Mouse (Mus musculus) kidney, postnatal 0 days (tissue): ENCODE results near the gene Ccdc181. TPM values are rescaled to one million over a fixed set of nuclear protein-coding genes. Genes with fewer than 3 reads are reported as not detected.

Source experiments
- ATAC-seq: fragments of 200-750 bp; cut with Nextera tagmentation; replicated peaks from 2 replicates; pipeline ENCODE4 v1.8.0; 2017; ENCODE audit warnings: low read depth, moderate number of reproducible peaks, moderate TSS enrichment, moderate library complexity; ENCODE audit not compliant: low FRiP score
- DNase-seq: peaks from one replicate; pipeline ENCODE4 v3.0.0-alpha.2; 2016; ENCODE audit warnings: low spot score
- H3K27ac ChIP-seq: fragments of 300-500 bp; sonication (generic); 2 replicates; pipeline ENCODE4 v1.5.1; 2014; ENCODE audit warnings: mild to moderate bottlenecking
- H3K27me3 ChIP-seq: fragments of 300-500 bp; sonication (generic); 2 replicates; pipeline ENCODE4 v1.6.1; 2014; ENCODE audit warnings: low read length, mixed read lengths; ENCODE audit not compliant: insufficient read depth
- H3K36me3 ChIP-seq: fragments of 300-500 bp; sonication (generic); 2 replicates; pipeline ENCODE4 v1.6.1; 2014; ENCODE audit warnings: low read length, mixed read lengths; ENCODE audit not compliant: insufficient read depth
- H3K4me1 ChIP-seq: fragments of 300-500 bp; sonication (generic); replicated peaks from 2 replicates; pipeline ENCODE4 v1.6.1; 2014; ENCODE audit warnings: antibody characterized with exemption, low read length, mixed read lengths; ENCODE audit not compliant: insufficient read depth
- H3K4me2 ChIP-seq: fragments of 300-500 bp; sonication (generic); 2 replicates; pipeline ENCODE4 v1.6.1; 2014; ENCODE audit warnings: mild to moderate bottlenecking, low read length, moderate library complexity, mixed read lengths
- H3K4me3 ChIP-seq: fragments of 300-500 bp; sonication (generic); replicated peaks from 2 replicates; pipeline ENCODE4 v1.5.1; 2014; ENCODE audit warnings: low read depth, low read length
- H3K9ac ChIP-seq: fragments of 300-500 bp; sonication (generic); 2 replicates; pipeline ENCODE4 v1.6.1; 2014; ENCODE audit warnings: low read depth, low read length
- H3K9me3 ChIP-seq: fragments of 300-500 bp; sonication (generic); replicated peaks from 2 replicates; pipeline ENCODE4 v1.6.1; 2016; ENCODE audit warnings: low read length, inconsistent platforms, mixed read lengths
- CTCF ChIP-seq: IDR thresholded peaks from 2 replicates; pipeline ENCODE4 v1.5.1; 2016; ENCODE audit warnings: antibody characterized with exemption, low read depth, mild to moderate bottlenecking, moderate library complexity
- WGBS: fragments of 180-500 bp; shearing (Covaris S2); extraction: QIAGEN DNeasy Blood & Tissue Kit; methylation state at CpG from one replicate; pipeline ENCODE4 v1.1.7; 2014; 5-methylcytosine and 5-hydroxymethylcytosine counted together
- polyA plus RNA-seq: library from polyadenylated mRNA; unstranded; fragments of >200 nt; fragmentation: Nextera tagmentation; extraction: Ambion mirVana; gene quantifications from 2 replicates; pipeline ENCODE4 v1.2.1, GENCODE M21; 2015

Gene Ccdc181
- polyA plus RNA-seq, 1 experiment from 2014 or later: 15.7 TPM

- 91% methylated on average over 1 of the region's 1 CpGs for WGBS
- H3K27ac ChIP-seq: no peak overlapping the region
- ATAC-seq (no peak), DNase-seq (no peak)
- no peak overlapping the region for H3K4me2 ChIP-seq
- H3K9ac ChIP-seq: no peak overlapping the region
- H3K4me3 ChIP-seq: no peak overlapping the region
- H3K4me1 ChIP-seq: 0 out of 2 replicates have a peak, but pooled peaks cover 6% of the 10 kb centered on the region
- no peaks in the 10 kb centered on the region for H3K36me3 ChIP-seq
- no peak for TF ChIP-seq CTCF
- H3K27me3 ChIP-seq: no peaks in the 10 kb centered on the region
- H3K9me3 ChIP-seq: no peaks in the 10 kb centered on the region
Observed at GRCm38 (mm10) chr1:164251438-164251837, 23.9 kb upstream of the Ccdc181 start.

DNA sequence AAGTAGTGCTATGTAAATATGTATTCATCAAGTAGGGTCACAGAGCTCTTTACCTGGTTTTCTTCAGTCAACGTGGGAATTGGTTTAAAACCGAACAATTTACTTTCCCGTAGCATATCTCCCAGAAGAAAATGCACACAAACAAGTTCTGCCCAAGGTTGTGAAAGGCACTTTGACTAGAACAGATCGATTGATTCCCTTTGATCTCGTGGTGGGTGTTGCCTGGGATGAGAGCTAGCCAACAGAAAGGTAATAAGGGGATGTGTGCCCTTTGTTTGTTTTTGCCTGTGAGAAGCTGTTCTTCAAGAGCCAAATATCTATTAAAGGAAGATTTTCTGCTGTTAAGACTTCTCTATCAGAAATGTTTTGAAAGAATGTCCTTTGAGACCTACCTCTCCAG, 22.8 kb upstream of the Ccdc181 start:
- TF ChIP-seq CTCF: no peak
- DNase-seq (no peak), ATAC-seq (no peak)
- no peaks in the 10 kb centered on the region for H3K27me3 ChIP-seq
- H3K9me3 ChIP-seq: no peaks in the 10 kb centered on the region
- peaks cover 7% of the 10 kb centered on the region; the same call in 1 of the 2 replicates for H3K36me3 ChIP-seq
- 59% methylated on average over 5 of the region's 5 CpGs for WGBS
- H3K4me2 ChIP-seq: no peak overlapping the region
- 0 out of 2 replicates have a peak, but pooled peaks cover 6% of the 10 kb centered on the region for H3K4me1 ChIP-seq
- H3K9ac ChIP-seq: no peak overlapping the region
- H3K27ac ChIP-seq: no peak overlapping the region
- no peak overlapping the region for H3K4me3 ChIP-seq

DNA sequence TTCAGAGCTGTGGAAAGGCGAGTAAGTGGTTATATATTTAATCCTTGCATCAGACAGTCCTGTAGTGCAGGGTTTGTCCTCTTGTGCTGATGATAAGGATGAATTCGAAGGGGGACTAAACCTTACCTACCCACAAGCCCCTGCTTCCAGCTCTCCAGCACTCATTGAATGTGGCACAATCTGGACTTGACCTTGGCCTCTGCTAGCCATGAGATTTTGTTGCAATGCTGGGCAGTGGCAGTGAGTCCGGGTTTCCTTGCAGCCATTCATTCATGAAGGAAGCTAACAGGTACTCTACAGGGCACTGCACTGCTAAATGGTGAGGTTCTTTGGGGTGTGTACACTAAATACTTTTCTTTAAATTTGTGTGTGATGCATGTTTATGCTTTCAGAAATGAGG, 20.5 kb upstream of the Ccdc181 start:
- Histone ChIP-seq H3K4me1 (no peaks in the 10 kb centered on the region), H3K27me3 (no peaks in the 10 kb centered on the region), H3K9ac (no peak overlapping the region), H3K36me3 (peaks cover 7% of the 10 kb centered on the region; the same call in 1 of the 2 replicates), H3K4me3 (no peak overlapping the region), H3K4me2 (no peak overlapping the region), H3K27ac (no peak overlapping the region), H3K9me3 (no peaks in the 10 kb centered on the region)
- WGBS: 76% methylated on average over 3 of the region's 3 CpGs
- DNase-seq (no peak), ATAC-seq (no peak)
- TF ChIP-seq CTCF: no peak

DNA sequence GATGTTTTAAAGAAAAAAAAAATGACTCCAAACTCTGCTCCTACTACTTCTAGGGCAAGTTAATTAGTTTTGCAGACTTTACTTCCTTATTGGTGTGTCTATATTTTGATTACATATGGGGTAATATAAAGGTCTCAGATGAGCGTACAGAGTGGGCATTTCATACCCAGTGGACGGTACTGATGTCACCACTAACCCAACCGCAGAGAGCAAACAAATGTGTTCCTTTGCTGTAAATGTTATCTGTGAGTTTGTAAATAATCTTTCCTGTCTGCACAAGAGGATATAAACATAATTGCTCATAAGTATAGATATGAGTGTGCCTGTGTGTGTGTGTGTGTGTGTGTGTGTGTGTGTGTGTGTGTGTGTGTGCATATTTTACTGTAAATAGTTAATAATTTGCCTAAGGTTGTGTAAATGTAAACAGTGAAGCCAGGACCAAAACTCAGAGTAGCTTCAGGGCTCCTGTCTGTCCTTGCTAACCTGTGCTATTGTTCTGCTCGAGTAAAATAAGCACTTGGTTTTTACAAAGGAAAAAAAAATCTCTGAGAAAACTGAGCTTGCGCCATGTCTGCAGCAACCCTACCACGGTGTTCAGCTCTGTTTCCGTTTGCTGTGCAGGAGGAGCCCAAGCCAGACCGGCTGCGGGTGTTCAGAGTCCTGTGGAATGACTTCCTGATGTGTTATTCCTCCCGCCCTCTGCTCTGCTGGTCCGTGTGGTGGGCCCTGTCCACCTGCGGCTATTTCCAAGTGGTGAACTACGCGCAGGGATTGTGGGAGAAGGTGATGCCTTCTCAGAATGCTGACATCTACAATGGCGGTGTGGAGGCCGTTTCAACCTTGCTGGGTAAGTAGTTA, 15.0 kb upstream of the Ccdc181 start:
- DNase-seq (no peak), ATAC-seq (no peak; the same call in 1 of the 2 replicates)
- 70% methylated on average over 16 of the region's 16 CpGs for WGBS
- Histone ChIP-seq H3K27ac (peak overlapping the region; percentile 14; the same call in 1 of the 2 replicates), H3K4me2 (no peak overlapping the region), H3K4me1 (no peaks in the 10 kb centered on the region), H3K36me3 (peaks cover 22% of the 10 kb centered on the region), H3K27me3 (no peaks in the 10 kb centered on the region), H3K4me3 (no peak overlapping the region), H3K9ac (no peak overlapping the region), H3K9me3 (no peaks in the 10 kb centered on the region)
- no peak for TF ChIP-seq CTCF

DNA sequence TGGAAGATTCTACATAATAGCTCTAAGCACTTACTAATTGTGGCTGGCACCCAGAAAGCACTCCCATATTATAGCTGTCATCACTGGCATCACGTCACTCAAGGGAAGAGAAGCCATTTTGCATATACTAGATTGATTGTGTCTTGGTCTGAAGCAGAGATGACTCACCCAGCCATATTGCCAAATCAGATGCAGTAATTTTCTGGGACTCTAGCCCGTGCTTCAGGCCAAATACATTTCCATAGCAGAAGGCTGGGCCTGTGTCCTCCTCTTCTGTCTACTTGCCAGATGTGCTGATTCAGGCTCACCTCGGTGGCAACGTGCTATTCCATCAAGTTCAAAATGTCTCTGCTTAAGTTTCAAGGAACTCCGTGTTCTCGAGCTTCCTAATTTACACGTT, 13.8 kb upstream of the Ccdc181 start:
- Histone ChIP-seq H3K4me3 (no peak overlapping the region), H3K9ac (no peak overlapping the region), H3K27me3 (no peaks in the 10 kb centered on the region), H3K9me3 (no peaks in the 10 kb centered on the region), H3K4me1 (no peaks in the 10 kb centered on the region), H3K4me2 (no peak overlapping the region), H3K36me3 (peaks cover 22% of the 10 kb centered on the region), H3K27ac (no peak overlapping the region)
- TF ChIP-seq CTCF: no peak
- no peak for ATAC-seq
- WGBS: 87% methylated on average over 7 of the region's 7 CpGs
- DNase-seq: no peak

DNA sequence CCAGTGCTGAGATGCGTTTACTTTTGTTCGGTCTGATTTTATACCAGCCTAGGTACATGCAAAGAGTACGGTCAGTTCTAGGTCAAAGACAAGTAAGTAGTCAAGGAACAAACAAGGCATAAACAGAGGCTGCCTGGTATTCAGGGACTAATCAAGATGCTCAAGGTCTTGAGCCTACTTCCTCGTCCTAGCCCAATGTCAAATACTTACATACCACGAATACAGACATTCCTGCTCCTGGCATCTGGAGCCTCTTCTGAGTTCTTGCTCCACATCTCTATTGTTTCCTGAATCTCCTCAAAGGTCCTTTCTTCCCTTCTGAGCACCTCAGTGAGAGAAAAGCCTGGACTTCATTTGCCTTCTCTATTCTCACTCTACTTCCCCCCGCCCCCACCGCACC, 4.4 kb upstream of the Ccdc181 start:
- no peak overlapping the region for H3K9ac ChIP-seq
- no peak for TF ChIP-seq CTCF
- no peaks in the 10 kb centered on the region for H3K36me3 ChIP-seq
- ATAC-seq: no peak
- H3K27ac ChIP-seq: no peak overlapping the region
- H3K4me1 ChIP-seq: 0 out of 2 replicates have a peak, but pooled peaks cover 3% of the 10 kb centered on the region
- no peaks in the 10 kb centered on the region for H3K27me3 ChIP-seq
- H3K4me3 ChIP-seq: no peak overlapping the region
- 86% methylated on average over 7 of the region's 7 CpGs for WGBS
- no peak overlapping the region for H3K4me2 ChIP-seq
- no peaks in the 10 kb centered on the region for H3K9me3 ChIP-seq
- DNase-seq: no peak
